8 mouse cellular contexts compared by ENCODE assay signal in the genomic region with DNA sequence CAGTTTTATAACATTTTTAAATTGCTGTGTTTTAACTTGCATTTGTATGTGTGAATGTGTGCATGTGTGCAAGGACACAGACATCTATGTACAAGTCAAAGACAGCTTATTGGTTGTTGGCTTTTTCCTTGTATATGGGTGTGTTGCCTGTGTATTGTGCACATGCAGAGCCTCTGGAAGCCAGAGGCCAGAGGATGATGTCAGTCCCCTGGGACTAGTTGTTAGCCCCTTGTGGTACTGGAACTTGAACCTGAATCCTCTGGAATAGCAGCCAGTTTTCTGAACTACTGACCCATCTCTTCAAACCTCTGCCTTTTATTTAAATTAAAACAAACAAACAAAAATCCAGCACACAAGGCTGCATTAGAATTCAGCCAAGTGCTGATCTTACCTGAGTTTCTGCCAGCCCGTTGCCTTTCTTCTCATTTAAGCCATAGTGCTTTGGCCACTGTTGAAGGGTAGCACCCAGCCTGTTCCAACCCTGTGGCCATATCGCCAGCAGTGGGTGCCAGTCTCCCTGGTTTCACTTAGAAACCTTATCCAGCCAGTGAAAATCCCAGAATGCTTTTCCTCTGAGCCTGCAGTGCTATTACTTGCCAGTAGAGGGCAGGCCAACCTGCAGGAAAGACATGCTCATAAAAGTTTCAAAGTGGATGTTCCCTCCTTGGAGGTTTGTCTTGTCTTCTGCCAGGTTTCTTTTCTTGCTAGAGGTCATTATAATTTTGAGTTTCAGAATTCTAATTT. TPM values are rescaled to one million over a fixed set of nuclear protein-coding genes. Genes with fewer than 3 reads are reported as not detected.
DNase-seq lines count a peak whose midpoint lies in the region; ATAC-seq and TF ChIP-seq lines count a peak whose summit lies in the region.

No protein-coding gene starts in this region.

- 29% methylated on average over 2 of the region's 2 CpGs for WGBS in midbrain, embryonic 10.5 days
- WGBS in midbrain, embryonic 13.5 days, result 29% methylated on average over 2 of the region's 2 CpGs
- 25% methylated on average over 2 of the region's 2 CpGs for WGBS in intestine, embryonic 16.5 days
- 24% methylated on average over 2 of the region's 2 CpGs for WGBS in midbrain, postnatal 0 days

- H3K4me3 ChIP-seq in midbrain, embryonic 10.5 days, result no peak overlapping the region
- H3K4me3 ChIP-seq in midbrain, embryonic 13.5 days (replicated peaks), result no peak overlapping the region
- H3K4me3 ChIP-seq in intestine, embryonic 16.5 days (ENCODE audit: low read length), result no peak overlapping the region
- H3K4me3 ChIP-seq in midbrain, postnatal 0 days (ENCODE audit: low read depth, low read length), result no peak overlapping the region

- TF ChIP-seq CTCF in midbrain, postnatal 0 days (IDR thresholded peaks at IDR 0.05), result peak; percentile 98

- peak; percentile 75 for DNase-seq in midbrain, embryonic 10.5 days (ENCODE audit: low spot score)
- DNase-seq in gastrocnemius, postnatal 10 days, result peak; percentile 78
- peak; percentile 69 to 77 for DNase-seq in left cerebral cortex, postnatal 36 days (ENCODE audit: low spot score in 2 of 2)
- peak; percentile 78 for DNase-seq in midbrain, postnatal 0 days (ENCODE audit: low spot score)
- DNase-seq in spleen, postnatal 10 days (ENCODE audit: low spot score in 2 of 2), result peak; percentile 71 to 84

- no peak overlapping the region for H3K9ac ChIP-seq in midbrain, embryonic 13.5 days (replicated peaks)
- no peak overlapping the region for H3K9ac ChIP-seq in intestine, embryonic 16.5 days (ENCODE audit: low read depth, low read length)
- no peak overlapping the region for H3K9ac ChIP-seq in midbrain, postnatal 0 days (replicated peaks; ENCODE audit: low read length, poor library complexity, severe bottlenecking)

- no peaks in the 10 kb centered on the region for H3K4me1 ChIP-seq in midbrain, embryonic 10.5 days
- no peaks in the 10 kb centered on the region for H3K4me1 ChIP-seq in midbrain, embryonic 13.5 days (replicated peaks)
- no peaks in the 10 kb centered on the region for H3K4me1 ChIP-seq in intestine, embryonic 16.5 days (ENCODE audit: control insufficient read depth, insufficient read depth, low read length)
- H3K4me1 ChIP-seq in midbrain, postnatal 0 days (ENCODE audit: insufficient read depth, low read length), result no peaks in the 10 kb centered on the region

- intact Hi-C loops in left cerebral cortex, postnatal 36 days (cut with DNase I), result loop anchor here (5.0 kb wide), 1 partner anchor 296 kb away; a partner anchor contains a TSS

- no peaks in the 10 kb centered on the region for H3K27me3 ChIP-seq in midbrain, embryonic 10.5 days (ENCODE audit: low read depth, poor library complexity, severe bottlenecking)
- H3K27me3 ChIP-seq in midbrain, embryonic 13.5 days, result no peaks in the 10 kb centered on the region
- no peaks in the 10 kb centered on the region for H3K27me3 ChIP-seq in intestine, embryonic 16.5 days (replicated peaks; ENCODE audit: control insufficient read depth, insufficient read depth, low read length)
- no peaks in the 10 kb centered on the region for H3K27me3 ChIP-seq in midbrain, postnatal 0 days (ENCODE audit: insufficient read depth, low read length)

- H3K36me3 ChIP-seq in midbrain, embryonic 10.5 days, result peaks cover 91% of the 10 kb centered on the region
- peaks cover 73% of the 10 kb centered on the region for H3K36me3 ChIP-seq in midbrain, embryonic 13.5 days
- peaks cover 3% of the 10 kb centered on the region; the same call in 1 of the 2 replicates for H3K36me3 ChIP-seq in intestine, embryonic 16.5 days (ENCODE audit: control insufficient read depth, insufficient read depth, low read length)
- H3K36me3 ChIP-seq in midbrain, postnatal 0 days (ENCODE audit: insufficient read depth, low read length), result peaks cover 45% of the 10 kb centered on the region

- no peaks in the 10 kb centered on the region for H3K9me3 ChIP-seq in midbrain, embryonic 10.5 days (replicated peaks)
- no peaks in the 10 kb centered on the region for H3K9me3 ChIP-seq in midbrain, embryonic 13.5 days
- no peaks in the 10 kb centered on the region for H3K9me3 ChIP-seq in intestine, embryonic 16.5 days (ENCODE audit: control insufficient read depth, low read length)
- no peaks in the 10 kb centered on the region for H3K9me3 ChIP-seq in midbrain, postnatal 0 days (ENCODE audit: low read length)

- no peak for ATAC-seq in midbrain, embryonic 13.5 days
- peak; percentile 99 for ATAC-seq in common myeloid progenitor, adult 5-6 weeks (replicated peaks; ENCODE audit: low read depth, poor library complexity, severe bottlenecking)
- peak; percentile 74; the same call in 1 of the 2 replicates for ATAC-seq in intestine, embryonic 16.5 days
- peak; percentile 76 for ATAC-seq in midbrain, postnatal 0 days (ENCODE audit: low FRiP score)

- H3K27ac ChIP-seq in midbrain, embryonic 10.5 days (replicated peaks), result no peak overlapping the region
- no peak overlapping the region for H3K27ac ChIP-seq in midbrain, embryonic 13.5 days
- no peak overlapping the region for H3K27ac ChIP-seq in intestine, embryonic 16.5 days (ENCODE audit: low read length)
- no peak overlapping the region for H3K27ac ChIP-seq in midbrain, postnatal 0 days (ENCODE audit: low read depth, low read length)

- no peak overlapping the region for H3K4me2 ChIP-seq in midbrain, embryonic 13.5 days (replicated peaks)
- H3K4me2 ChIP-seq in intestine, embryonic 16.5 days (ENCODE audit: low read depth, low read length), result no peak overlapping the region
- H3K4me2 ChIP-seq in midbrain, postnatal 0 days (ENCODE audit: low read depth, low read length, poor library complexity, severe bottlenecking), result no peak overlapping the region

RNA-seq across cellular contexts. Expression of a gene that starts 10.1 kb away (rescaled TPM):
- polyA plus RNA-seq in midbrain, embryonic 10.5 days (2016; fragmentation: Nextera tagmentation; extraction: Ambion mirVana), result 68.0 and 74.1 TPM in 2 replicates
- polyA plus RNA-seq in midbrain, embryonic 13.5 days (2015; fragmentation: Nextera tagmentation; extraction: Ambion mirVana), result 59.4 and 70.3 TPM in 2 replicates
- 34.7 and 42.6 TPM in 2 replicates for total RNA-seq in common myeloid progenitor, adult 5-6 weeks (2017)
- total RNA-seq in gastrocnemius, postnatal 10 days (2021), result 10 to 100 TPM; 47.6 to 52.4 TPM
- polyA plus RNA-seq in intestine, embryonic 16.5 days (2015; fragmentation: Nextera tagmentation; extraction: Ambion mirVana), result 49.2 and 56.4 TPM in 2 replicates
- 10 to 100 TPM; 34.6 to 35.4 TPM for total RNA-seq in left cerebral cortex, postnatal 36 days (2021)
- total RNA-seq in midbrain, postnatal 0 days (2014; rRNA removed), result 18.6 and 34.3 TPM in 2 replicates
- polyA plus RNA-seq in midbrain, postnatal 0 days (2015; fragmentation: Nextera tagmentation; extraction: Ambion mirVana), result 66.2 and 68.4 TPM in 2 replicates

RNA-seq across cellular contexts. Expression of a gene that starts 10.2 kb away (rescaled TPM):
- polyA plus RNA-seq in midbrain, embryonic 10.5 days (2016; fragmentation: Nextera tagmentation; extraction: Ambion mirVana), result 851 and 959 TPM in 2 replicates
- 684 and 687 TPM in 2 replicates for polyA plus RNA-seq in midbrain, embryonic 13.5 days (2015; fragmentation: Nextera tagmentation; extraction: Ambion mirVana)
- total RNA-seq in common myeloid progenitor, adult 5-6 weeks (2017), result 2,315 and 2,637 TPM in 2 replicates
- total RNA-seq in gastrocnemius, postnatal 10 days (2021), result 100 to 1,000 TPM; 830 to 872 TPM
- 937 and 1,015 TPM in 2 replicates for polyA plus RNA-seq in intestine, embryonic 16.5 days (2015; fragmentation: Nextera tagmentation; extraction: Ambion mirVana)
- 100 to 1,000 TPM; 659 to 753 TPM for total RNA-seq in left cerebral cortex, postnatal 36 days (2021)
- 896 and 1,170 TPM in 2 replicates for total RNA-seq in midbrain, postnatal 0 days (2014; rRNA removed)
- polyA plus RNA-seq in midbrain, postnatal 0 days (2015; fragmentation: Nextera tagmentation; extraction: Ambion mirVana), result 615 and 622 TPM in 2 replicates

RNA-seq across cellular contexts. Expression of a gene that starts 34.3 kb away (rescaled TPM):
- 54.4 and 57.4 TPM in 2 replicates for polyA plus RNA-seq in midbrain, embryonic 10.5 days (2016; fragmentation: Nextera tagmentation; extraction: Ambion mirVana)
- 50.4 and 52.0 TPM in 2 replicates for polyA plus RNA-seq in midbrain, embryonic 13.5 days (2015; fragmentation: Nextera tagmentation; extraction: Ambion mirVana)
- total RNA-seq in common myeloid progenitor, adult 5-6 weeks (2017), result 36.8 and 41.7 TPM in 2 replicates
- total RNA-seq in gastrocnemius, postnatal 10 days (2021), result 10 to 100 TPM; 20.7 to 24.6 TPM
- polyA plus RNA-seq in intestine, embryonic 16.5 days (2015; fragmentation: Nextera tagmentation; extraction: Ambion mirVana), result 266 and 271 TPM in 2 replicates
- total RNA-seq in left cerebral cortex, postnatal 36 days (2021), result 10 to 100 TPM; 29.8 to 37.8 TPM
- 17.4 and 24.9 TPM in 2 replicates for total RNA-seq in midbrain, postnatal 0 days (2014; rRNA removed)
- polyA plus RNA-seq in midbrain, postnatal 0 days (2015; fragmentation: Nextera tagmentation; extraction: Ambion mirVana), result 28.7 and 29.6 TPM in 2 replicates

RNA-seq across cellular contexts. Expression of a gene that starts 53.3 kb away (rescaled TPM):
- 0.06 TPM in 1 of 2 replicates, not detected in the other for polyA plus RNA-seq in midbrain, embryonic 10.5 days (2016; fragmentation: Nextera tagmentation; extraction: Ambion mirVana)
- polyA plus RNA-seq in midbrain, embryonic 13.5 days (2015; fragmentation: Nextera tagmentation; extraction: Ambion mirVana), result 0.09 and 0.10 TPM in 2 replicates
- total RNA-seq in common myeloid progenitor, adult 5-6 weeks (2017), result not detected in 2 replicates
- total RNA-seq in gastrocnemius, postnatal 10 days (2021), result under 1 TPM; 0.45 to 0.79 TPM
- polyA plus RNA-seq in intestine, embryonic 16.5 days (2015; fragmentation: Nextera tagmentation; extraction: Ambion mirVana), result 2.9 and 4.0 TPM in 2 replicates
- total RNA-seq in left cerebral cortex, postnatal 36 days (2021), result under 1 TPM; 0.30 to 0.59 TPM
- total RNA-seq in midbrain, postnatal 0 days (2014; rRNA removed), result 0.11 TPM in 1 of 2 replicates, not detected in the other
- polyA plus RNA-seq in midbrain, postnatal 0 days (2015; fragmentation: Nextera tagmentation; extraction: Ambion mirVana), result 0.10 and 0.12 TPM in 2 replicates
